8 mouse cellular contexts compared by ENCODE assay signal in genomic region chr3:153658051-153658777, GRCm38 (mm10).
DNase-seq lines count a peak whose midpoint lies in the region; ATAC-seq and TF ChIP-seq lines count a peak whose summit lies in the region.

No protein-coding gene starts in this region.

- H3K4me3 ChIP-seq in G1E (ENCODE audit: low read depth, low read length) = no peak overlapping the region

- TF ChIP-seq CTCF in G1E (IDR thresholded peaks at IDR 0.05; ENCODE audit: low read depth, low read length) = peak; percentile 18; the same call in 1 of the 2 replicates

- H3K4me1 ChIP-seq in G1E (ENCODE audit: insufficient read depth, low read depth, low read length) = peaks cover 47% of the 10 kb centered on the region

- peak; percentile 18; the same call in 1 of the 2 replicates for ATAC-seq in G1E (ENCODE audit: extremely low read depth, insufficient number of reproducible peaks, low FRiP score, poor library complexity, severe bottlenecking)
- peak; percentile 85 for ATAC-seq in granulocyte monocyte progenitor cell, adult 5-6 weeks (replicated peaks; ENCODE audit: poor library complexity, severe bottlenecking)
- ATAC-seq in megakaryocyte-erythroid progenitor cell, adult 5-6 weeks (replicated peaks; ENCODE audit: low FRiP score, low TSS enrichment, poor library complexity, severe bottlenecking) = peak; percentile 87

- peak; percentile 46 for DNase-seq in adrenal gland, postnatal 10 days
- no peak for DNase-seq in adrenal gland, adult 8-10 months
- no peak for DNase-seq in G1E (ENCODE audit: low spot score)
- DNase-seq in cerebellum, postnatal 25 days = peak; percentile 72 to 82
- DNase-seq in left cerebral cortex, adult 8-10 months (ENCODE audit: low spot score in 2 of 2) = peak; percentile 33 to 39
- DNase-seq in telencephalon, adult 2 months (ENCODE audit: low read depth, low spot score) = peak; percentile 32

- peaks cover 22% of the 10 kb centered on the region for H3K9me3 ChIP-seq in G1E (replicated peaks)

- H3K36me3 ChIP-seq in G1E (replicated peaks) = peaks cover 84% of the 10 kb centered on the region

- no peaks in the 10 kb centered on the region for H3K27me3 ChIP-seq in G1E (ENCODE audit: insufficient read depth, low read length)

Comparison
In these comparisons a context has a peak if more than half of its experiments do, and no peak if none do; other contexts are left out.
1. DNase-seq: peak in adrenal gland, postnatal 10 days (single experiment), cerebellum, postnatal 25 days (2 of 2), left cerebral cortex, adult 8-10 months (2 of 2) and telencephalon, adult 2 months (single experiment); none in adrenal gland, adult 8-10 months (single experiment) and G1E (single experiment).
2. ATAC-seq: peak in every context shown above with its lines; median percentile 87 in megakaryocyte-erythroid progenitor cell, adult 5-6 weeks; 85 in granulocyte monocyte progenitor cell, adult 5-6 weeks; 18 in G1E.